Mouse (Mus musculus): Measurements from ENCODE around the gene Palm3. TPM values are rescaled to one million over a fixed set of nuclear protein-coding genes. Genes with fewer than 3 reads are reported as not detected.

The Palm3 gene
- polyA plus RNA-seq, 1 experiment from 2014 or later = 7.4 TPM

MicroRNAs encoded within 50 kb of the gene (microRNA counts, 519-probe panel; counts per million panel counts)
- not detected for microRNA mmu-miR-1199

Small RNAs within 50 kb of the gene (microRNA-seq; reads per million reads assigned to microRNA genes)
- 1.3 reads per million for gene Mir1199
- 1.9 reads per million for gene Mir8111

Other genes starting within 250 kb of the Palm3 start
- 24.4 and 27.5 TPM in 2 replicates for gene Adgrl1, start 121.4 kb upstream of the Palm3 start, polyA plus RNA-seq (2014; fragmentation: Nextera tagmentation; extraction: Ambion mirVana)
- 0.37 and 0.61 TPM in 2 replicates for gene Gm10644, start 66.3 kb upstream of the Palm3 start, polyA plus RNA-seq (2014; fragmentation: Nextera tagmentation; extraction: Ambion mirVana)
- gene Asf1b, start 66.0 kb upstream of the Palm3 start, polyA plus RNA-seq (2014; fragmentation: Nextera tagmentation; extraction: Ambion mirVana) = 68.2 and 71.4 TPM in 2 replicates
- 123 and 124 TPM in 2 replicates for gene Prkaca, start 48.5 kb upstream of the Palm3 start, polyA plus RNA-seq (2014; fragmentation: Nextera tagmentation; extraction: Ambion mirVana)
- gene Samd1, start 23.8 kb upstream of the Palm3 start, polyA plus RNA-seq (2014; fragmentation: Nextera tagmentation; extraction: Ambion mirVana) = 17.9 and 31.9 TPM in 2 replicates
- 1.2 TPM in 2 replicates for gene 1700067K01Rik, start 20.0 kb upstream of the Palm3 start, polyA plus RNA-seq (2014; fragmentation: Nextera tagmentation; extraction: Ambion mirVana)
- 3.6 and 5.7 TPM in 2 replicates for gene 2210011C24Rik, start 9.3 kb upstream of the Palm3 start, polyA plus RNA-seq (2014; fragmentation: Nextera tagmentation; extraction: Ambion mirVana)
- 1.4 and 1.6 TPM in 2 replicates for gene Il27ra, start 21.1 kb downstream of the Palm3 start, polyA plus RNA-seq (2014; fragmentation: Nextera tagmentation; extraction: Ambion mirVana)
- gene Rln3, start 23.5 kb downstream of the Palm3 start, polyA plus RNA-seq (2014; fragmentation: Nextera tagmentation; extraction: Ambion mirVana) = 0.33 TPM in 1 of 2 replicates, not detected in the other
- 1.2 and 2.2 TPM in 2 replicates for gene Gm10643, start 43.7 kb downstream of the Palm3 start, polyA plus RNA-seq (2014; fragmentation: Nextera tagmentation; extraction: Ambion mirVana)
- gene Rfx1, start 45.4 kb downstream of the Palm3 start, polyA plus RNA-seq (2014; fragmentation: Nextera tagmentation; extraction: Ambion mirVana) = 10.4 and 13.7 TPM in 2 replicates
- 10.4 and 18.3 TPM in 2 replicates for gene Dcaf15, start 83.3 kb downstream of the Palm3 start, polyA plus RNA-seq (2014; fragmentation: Nextera tagmentation; extraction: Ambion mirVana)
- gene Podnl1, start 104.5 kb downstream of the Palm3 start, polyA plus RNA-seq (2014; fragmentation: Nextera tagmentation; extraction: Ambion mirVana) = 0.19 and 0.34 TPM in 2 replicates
- gene Cc2d1a, start 126.5 kb downstream of the Palm3 start, polyA plus RNA-seq (2014; fragmentation: Nextera tagmentation; extraction: Ambion mirVana) = 11.7 and 17.7 TPM in 2 replicates
- gene 4930432K21Rik, start 126.6 kb downstream of the Palm3 start, polyA plus RNA-seq (2014; fragmentation: Nextera tagmentation; extraction: Ambion mirVana) = 0.87 and 1.2 TPM in 2 replicates
- gene Nanos3, start 163.7 kb downstream of the Palm3 start, polyA plus RNA-seq (2014; fragmentation: Nextera tagmentation; extraction: Ambion mirVana) = 4.3 and 5.5 TPM in 2 replicates
- 10.2 and 15.7 TPM in 2 replicates for gene Zswim4, start 215.6 kb downstream of the Palm3 start, polyA plus RNA-seq (2014; fragmentation: Nextera tagmentation; extraction: Ambion mirVana)
- gene D8Ertd738e, start 228.2 kb downstream of the Palm3 start, polyA plus RNA-seq (2014; fragmentation: Nextera tagmentation; extraction: Ambion mirVana) = 388 TPM in 2 replicates
- 73.2 and 80.1 TPM in 2 replicates for gene Mri1, start 235.9 kb downstream of the Palm3 start, polyA plus RNA-seq (2014; fragmentation: Nextera tagmentation; extraction: Ambion mirVana)
- gene Ccdc130, start 248.9 kb downstream of the Palm3 start, polyA plus RNA-seq (2014; fragmentation: Nextera tagmentation; extraction: Ambion mirVana) = 15.4 and 21.1 TPM in 2 replicates

All from kidney, embryonic 14.5 days (tissue).